ENCODE assay signal across 10 mouse cellular contexts in the genomic region with DNA sequence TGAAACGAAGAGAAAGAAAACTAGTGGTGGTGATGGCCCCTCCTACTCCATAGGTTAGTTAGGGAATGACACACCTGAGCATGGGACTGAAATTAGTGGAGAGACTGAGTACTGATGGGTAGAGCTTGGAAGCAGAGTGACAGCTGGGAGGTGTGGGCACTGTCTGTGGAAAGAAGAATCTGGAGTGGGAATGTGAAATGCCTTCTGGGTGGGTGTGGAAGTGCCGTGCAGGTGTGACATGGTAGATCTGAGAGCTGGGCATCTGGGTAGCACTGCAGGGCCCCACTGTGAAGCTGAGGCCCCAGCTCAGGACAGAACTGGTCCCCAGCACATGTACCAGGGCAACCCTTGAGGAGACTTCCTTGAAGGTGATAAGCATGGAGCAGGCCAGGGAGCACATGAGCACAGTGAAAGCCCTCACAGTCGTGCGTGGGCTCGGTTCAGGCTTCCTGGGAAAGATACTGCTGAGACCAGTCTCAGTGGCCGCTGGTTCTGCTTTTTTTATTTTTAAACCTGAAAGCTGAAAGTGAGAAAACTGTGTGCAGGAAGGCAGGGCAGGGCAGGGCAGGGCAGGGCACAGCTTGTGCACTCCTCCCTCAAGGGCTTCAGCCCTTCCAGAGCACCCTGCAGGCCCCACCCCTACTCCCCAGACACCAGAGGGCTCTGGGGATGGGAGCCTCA. TPM values are rescaled to one million over a fixed set of nuclear protein-coding genes. Genes with fewer than 3 reads are reported as not detected.
DNase-seq lines count a peak whose midpoint lies in the region; ATAC-seq and TF ChIP-seq lines count a peak whose summit lies in the region.
"Had no signal": no experiment of that assay in that cellular context is flagged by ENCODE, and none has a peak within 500 bp of the region (broad histone marks: within the 10 kb centered on the region; RNA-seq: fewer than 3 reads in every experiment).

No protein-coding gene starts in this region.

- no peak for TF ChIP-seq CTCF in lung, embryonic 14.5 days (IDR thresholded peaks at IDR 0.05; ENCODE audit: low read depth)

- no peak for DNase-seq in forebrain, embryonic 10.5 days (ENCODE audit: extremely low spot score, low spot score)
- peak; percentile 24 to 25 for DNase-seq in left cerebral cortex, postnatal 36 days (ENCODE audit: low spot score in 2 of 2)
- no peak for DNase-seq in left cerebral cortex, postnatal 4 days
- no peak for DNase-seq in lung, embryonic 14.5 days
- DNase-seq in right cerebral cortex, postnatal 4 days, result no peak
- DNase-seq: cerebellum, postnatal 36 days; layer of hippocampus, postnatal 36 days had no signal

- no peak overlapping the region for H3K4me3 ChIP-seq in forebrain, embryonic 10.5 days
- H3K4me3 ChIP-seq in forebrain, embryonic 16.5 days (replicated peaks; ENCODE audit: low read length), result no peak overlapping the region
- no peak overlapping the region for H3K4me3 ChIP-seq in lung, embryonic 14.5 days (ENCODE audit: low read depth, low read length)
- no peak overlapping the region for H3K4me3 ChIP-seq in stomach, embryonic 14.5 days (ENCODE audit: low read depth, low read length)

- peak overlapping the region; percentile 65 for H3K27ac ChIP-seq in forebrain, embryonic 10.5 days
- H3K27ac ChIP-seq in forebrain, embryonic 16.5 days (ENCODE audit: low read length), result no peak overlapping the region
- peak overlapping the region; percentile 81 for H3K27ac ChIP-seq in lung, embryonic 14.5 days (ENCODE audit: low read depth)
- H3K27ac ChIP-seq in stomach, embryonic 14.5 days (ENCODE audit: low read length), result peak overlapping the region; percentile 82

- intact Hi-C loops in left cerebral cortex, postnatal 36 days (cut with DNase I), result no loop called here
- intact Hi-C loops in left cerebral cortex, postnatal 4 days (cut with DNase I), result loop anchor here (10.0 kb wide), 1 partner anchor 174 kb away; no protein-coding TSS in a partner anchor

- ATAC-seq in forebrain, embryonic 16.5 days, result no peak
- ATAC-seq in lung, embryonic 14.5 days (ENCODE audit: insufficient read depth), result no peak
- no peak for ATAC-seq in stomach, embryonic 14.5 days (ENCODE audit: insufficient number of reproducible peaks, insufficient read depth, low FRiP score, low read depth)
- no peak for ATAC-seq in CD4-positive, CD25-positive, alpha-beta regulatory T cell, adult 4 months

- H3K4me2 ChIP-seq in forebrain, embryonic 16.5 days (ENCODE audit: low read length), result no peak overlapping the region
- H3K4me2 ChIP-seq in lung, embryonic 14.5 days, result no peak overlapping the region
- H3K4me2 ChIP-seq in stomach, embryonic 14.5 days (replicated peaks; ENCODE audit: low read depth, low read length), result 0 out of 2 replicates have a peak overlapping the region, but pooled peaks have one; percentile 12

- no peak overlapping the region for H3K9ac ChIP-seq in forebrain, embryonic 16.5 days (replicated peaks; ENCODE audit: low read depth, low read length)
- H3K9ac ChIP-seq in lung, embryonic 14.5 days, result peak overlapping the region; percentile 6; the same call in 1 of the 2 replicates
- H3K9ac ChIP-seq in stomach, embryonic 14.5 days (replicated peaks; ENCODE audit: low read depth, low read length), result no peak overlapping the region

- peaks cover 83% of the 10 kb centered on the region for H3K36me3 ChIP-seq in forebrain, embryonic 10.5 days (replicated peaks)
- H3K36me3 ChIP-seq in forebrain, embryonic 16.5 days (ENCODE audit: control insufficient read depth, insufficient read depth), result peaks cover 6% of the 10 kb centered on the region; the same call in 1 of the 2 replicates
- H3K36me3 ChIP-seq in lung, embryonic 14.5 days (ENCODE audit: insufficient read depth), result peaks cover 79% of the 10 kb centered on the region
- H3K36me3 ChIP-seq in stomach, embryonic 14.5 days (ENCODE audit: control insufficient read depth, insufficient read depth, low read length), result peaks cover 34% of the 10 kb centered on the region

- WGBS in forebrain, embryonic 10.5 days, result 86% methylated on average over 6 of the region's 6 CpGs
- WGBS in forebrain, embryonic 16.5 days, result 92% methylated on average over 6 of the region's 6 CpGs
- WGBS in lung, embryonic 14.5 days, result 78% methylated on average over 6 of the region's 6 CpGs
- 71% methylated on average over 6 of the region's 6 CpGs for WGBS in stomach, embryonic 14.5 days

- H3K9me3 ChIP-seq in forebrain, embryonic 10.5 days, result no peaks in the 10 kb centered on the region
- H3K9me3 ChIP-seq in forebrain, embryonic 16.5 days (ENCODE audit: control insufficient read depth, low read length), result no peaks in the 10 kb centered on the region
- no peaks in the 10 kb centered on the region for H3K9me3 ChIP-seq in lung, embryonic 14.5 days (ENCODE audit: low read depth, low read length)
- no peaks in the 10 kb centered on the region for H3K9me3 ChIP-seq in stomach, embryonic 14.5 days (ENCODE audit: control insufficient read depth, low read depth, low read length)

- H3K27me3 ChIP-seq in forebrain, embryonic 10.5 days (ENCODE audit: poor library complexity, severe bottlenecking), result no peaks in the 10 kb centered on the region
- H3K27me3 ChIP-seq in forebrain, embryonic 16.5 days (replicated peaks; ENCODE audit: control insufficient read depth, insufficient read depth, low read length), result no peaks in the 10 kb centered on the region
- H3K27me3 ChIP-seq in lung, embryonic 14.5 days (ENCODE audit: insufficient read depth, low read length), result no peaks in the 10 kb centered on the region
- no peaks in the 10 kb centered on the region for H3K27me3 ChIP-seq in stomach, embryonic 14.5 days (ENCODE audit: control insufficient read depth, insufficient read depth, low read length)

- peaks cover 17% of the 10 kb centered on the region for H3K4me1 ChIP-seq in forebrain, embryonic 10.5 days
- no peaks in the 10 kb centered on the region for H3K4me1 ChIP-seq in forebrain, embryonic 16.5 days (replicated peaks; ENCODE audit: control insufficient read depth, insufficient read depth, low read length)
- H3K4me1 ChIP-seq in lung, embryonic 14.5 days (ENCODE audit: insufficient read depth), result 0 out of 2 replicates have a peak, but pooled peaks cover 5% of the 10 kb centered on the region
- peaks cover 9% of the 10 kb centered on the region; the same call in 1 of the 2 replicates for H3K4me1 ChIP-seq in stomach, embryonic 14.5 days (ENCODE audit: control insufficient read depth, insufficient read depth, low read length)

RNA-seq across cellular contexts. Expression of gene Pqlc2, which starts 51.7 kb away (rescaled TPM):
- polyA plus RNA-seq in forebrain, embryonic 10.5 days (2016; fragmentation: Nextera tagmentation; extraction: Ambion mirVana), result 13.6 and 14.7 TPM in 2 replicates
- 10.1 and 13.2 TPM in 2 replicates for polyA plus RNA-seq in forebrain, embryonic 16.5 days (2015; fragmentation: Nextera tagmentation; extraction: Ambion mirVana)
- total RNA-seq in left cerebral cortex, postnatal 36 days (2021), result 10 to 100 TPM; 11.1 to 13.4 TPM
- 10 to 100 TPM; 12.7 to 12.9 TPM for total RNA-seq in left cerebral cortex, postnatal 4 days (2021)
- 10.5 and 11.0 TPM in 2 replicates for polyA plus RNA-seq in lung, embryonic 14.5 days (2014; fragmentation: Nextera tagmentation; extraction: Ambion mirVana)
- polyA plus RNA-seq in stomach, embryonic 14.5 days (2014; fragmentation: Nextera tagmentation; extraction: Ambion mirVana), result 9.5 and 13.7 TPM in 2 replicates
- 10 to 100 TPM; 10.4 to 10.8 TPM for polyA plus RNA-seq in CD4-positive, CD25-positive, alpha-beta regulatory T cell, adult 4 months (2017; shearing (Covaris generic))

RNA-seq across cellular contexts. Expression of gene Akr7a5, which starts 51.8 kb away (rescaled TPM):
- 117 and 120 TPM in 2 replicates for polyA plus RNA-seq in forebrain, embryonic 10.5 days (2016; fragmentation: Nextera tagmentation; extraction: Ambion mirVana)
- polyA plus RNA-seq in forebrain, embryonic 16.5 days (2015; fragmentation: Nextera tagmentation; extraction: Ambion mirVana), result 56.5 and 56.7 TPM in 2 replicates
- total RNA-seq in left cerebral cortex, postnatal 36 days (2021), result 10 to 100 TPM; 24.9 to 32.3 TPM
- total RNA-seq in left cerebral cortex, postnatal 4 days (2021), result 10 to 100 TPM; 24.9 to 26.4 TPM
- 87.5 and 101 TPM in 2 replicates for polyA plus RNA-seq in lung, embryonic 14.5 days (2014; fragmentation: Nextera tagmentation; extraction: Ambion mirVana)
- 107 and 108 TPM in 2 replicates for polyA plus RNA-seq in stomach, embryonic 14.5 days (2014; fragmentation: Nextera tagmentation; extraction: Ambion mirVana)
- 1 to 10 TPM; 9.1 TPM for polyA plus RNA-seq in CD4-positive, CD25-positive, alpha-beta regulatory T cell, adult 4 months (2017; shearing (Covaris generic))

Comparison
In these comparisons a context has a peak if more than half of its experiments do, and no peak if none do; other contexts are left out.
1. DNase-seq: peak in left cerebral cortex, postnatal 36 days (2 of 2); none in forebrain, embryonic 10.5 days (single experiment), left cerebral cortex, postnatal 4 days (single experiment), lung, embryonic 14.5 days (single experiment) and right cerebral cortex, postnatal 4 days (single experiment).